Mouse (Mus musculus) cortical plate, adult 2 months (tissue): ENCODE data around the gene Ak3. TPM values are rescaled to one million over a fixed set of nuclear protein-coding genes. Genes with fewer than 3 reads are reported as not detected.

ENCODE experiments used
- H3K27ac ChIP-seq: fragments of 200-500 bp; 2 replicates; pipeline ENCODE4 v1.5.1; 2012; ENCODE audit warnings: low read length, control low read depth, inconsistent platforms; ENCODE audit not compliant: insufficient read depth
- H3K4me1 ChIP-seq: fragments of 200-500 bp; 2 replicates; pipeline ENCODE4 v1.6.1; 2011; ENCODE audit warnings: low read length; ENCODE audit not compliant: control insufficient read depth, insufficient read depth
- H3K4me3 ChIP-seq: fragments of 200-500 bp; 2 replicates; pipeline ENCODE4 v1.5.1; 2011; ENCODE audit warnings: mild to moderate bottlenecking, low read length, control low read depth; ENCODE audit not compliant: insufficient read depth
- CTCF ChIP-seq: fragments of 200-500 bp; IDR thresholded peaks from 2 replicates; pipeline ENCODE4 v1.5.1; 2011; ENCODE audit warnings: mild to moderate bottlenecking, control low read depth, low read length; ENCODE audit not compliant: insufficient read depth; ENCODE audit errors: extremely low read depth
- POLR2A ChIP-seq: fragments of 200-500 bp; IDR thresholded peaks from 2 replicates; pipeline ENCODE4 v1.6.1; 2011; ENCODE audit warnings: mild to moderate bottlenecking, low read length, control low read depth; ENCODE audit not compliant: insufficient read depth; ENCODE audit errors: extremely low read depth
- polyA plus RNA-seq: library from polyadenylated mRNA; depleted of rRNA; stranded (reverse); fragments of >200 nt; gene quantifications from 2 replicates; pipeline ENCODE4 v1.2.3, GENCODE M21; 2012

The Ak3 gene
- polyA plus RNA-seq, 1 experiment, result 71.0 TPM

- Histone ChIP-seq H3K27ac (no peak overlapping the region), H3K4me1 (peaks cover 2% of the 10 kb centered on the region; the same call in 1 of the 2 replicates), H3K4me3 (no peak overlapping the region)
- TF ChIP-seq CTCF, result no peak
- TF ChIP-seq POLR2A, result no peak
These were observed 12.5 kb upstream of the Ak3 start for GRCm38 (mm10) chr19:29060299-29060698.

DNA sequence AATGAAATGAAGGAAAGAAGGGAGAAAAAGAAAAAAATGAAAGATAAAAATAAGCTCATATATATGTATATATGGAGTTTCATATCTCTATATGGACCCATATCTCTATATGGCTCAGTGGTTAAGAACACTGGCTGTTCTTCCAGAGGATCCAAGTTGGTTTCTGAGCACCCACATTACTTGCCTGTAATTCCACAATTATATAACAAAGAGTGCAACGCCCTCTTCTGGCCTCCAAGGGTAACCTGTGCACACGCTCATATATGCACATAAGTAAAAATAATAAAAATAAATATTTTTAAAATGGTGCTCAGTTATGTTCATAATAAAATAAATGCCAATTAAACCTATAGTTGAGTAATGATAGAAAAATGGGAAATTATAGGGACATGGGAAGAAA is 11.9 kb upstream of the Ak3 start:
- no peak for TF ChIP-seq CTCF
- no peak for TF ChIP-seq POLR2A
- Histone ChIP-seq H3K27ac (no peak overlapping the region), H3K4me3 (no peak overlapping the region), H3K4me1 (peaks cover 2% of the 10 kb centered on the region; the same call in 1 of the 2 replicates)

GRCm38 (mm10) chr19:29058741-29059140 is 11.0 kb upstream of the Ak3 start:
- no peak overlapping the region for H3K4me3 ChIP-seq
- H3K27ac ChIP-seq, result no peak overlapping the region
- H3K4me1 ChIP-seq, result no peaks in the 10 kb centered on the region
- no peak for TF ChIP-seq POLR2A
- no peak for TF ChIP-seq CTCF

- TF ChIP-seq CTCF, result no peak
- no peak for TF ChIP-seq POLR2A
- H3K4me1 ChIP-seq, result no peaks in the 10 kb centered on the region
- H3K27ac ChIP-seq, result no peak overlapping the region
- no peak overlapping the region for H3K4me3 ChIP-seq
These were observed 7.7 kb upstream of the Ak3 start for GRCm38 (mm10) chr19:29055469-29055868.

DNA sequence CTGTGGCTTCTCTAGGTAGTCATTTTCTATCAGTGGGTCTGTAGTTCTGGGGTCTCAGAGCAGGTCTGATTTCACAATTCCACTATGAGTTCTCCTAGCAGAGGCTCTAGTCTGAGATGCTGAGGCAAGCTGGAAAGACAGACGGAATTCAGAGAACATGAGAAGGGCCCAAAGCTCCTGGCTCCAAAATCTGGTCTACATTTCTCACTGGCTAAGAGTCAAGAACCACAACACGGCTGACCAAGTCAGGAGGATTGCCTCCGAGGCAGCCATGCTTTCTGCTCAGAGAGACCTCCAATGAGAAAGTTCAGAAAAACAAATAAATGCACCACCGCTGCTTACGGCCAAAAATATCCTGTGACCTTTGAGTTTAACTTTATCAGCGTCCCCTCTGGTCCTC is 6.8 kb upstream of the Ak3 start:
- H3K4me1 ChIP-seq, result no peaks in the 10 kb centered on the region
- no peak overlapping the region for H3K27ac ChIP-seq
- TF ChIP-seq CTCF, result no peak
- no peak for TF ChIP-seq POLR2A

GRCm38 (mm10) chr19:29052786-29053185 is 5.0 kb upstream of the Ak3 start:
- Histone ChIP-seq H3K27ac (no peak overlapping the region), H3K4me1 (no peaks in the 10 kb centered on the region), H3K4me3 (no peak overlapping the region)
- no peak for TF ChIP-seq POLR2A
- no peak for TF ChIP-seq CTCF

More for the DNA sequence above, 6.8 kb upstream of the Ak3 start:
- no peak overlapping the region for H3K4me3 ChIP-seq

DNA sequence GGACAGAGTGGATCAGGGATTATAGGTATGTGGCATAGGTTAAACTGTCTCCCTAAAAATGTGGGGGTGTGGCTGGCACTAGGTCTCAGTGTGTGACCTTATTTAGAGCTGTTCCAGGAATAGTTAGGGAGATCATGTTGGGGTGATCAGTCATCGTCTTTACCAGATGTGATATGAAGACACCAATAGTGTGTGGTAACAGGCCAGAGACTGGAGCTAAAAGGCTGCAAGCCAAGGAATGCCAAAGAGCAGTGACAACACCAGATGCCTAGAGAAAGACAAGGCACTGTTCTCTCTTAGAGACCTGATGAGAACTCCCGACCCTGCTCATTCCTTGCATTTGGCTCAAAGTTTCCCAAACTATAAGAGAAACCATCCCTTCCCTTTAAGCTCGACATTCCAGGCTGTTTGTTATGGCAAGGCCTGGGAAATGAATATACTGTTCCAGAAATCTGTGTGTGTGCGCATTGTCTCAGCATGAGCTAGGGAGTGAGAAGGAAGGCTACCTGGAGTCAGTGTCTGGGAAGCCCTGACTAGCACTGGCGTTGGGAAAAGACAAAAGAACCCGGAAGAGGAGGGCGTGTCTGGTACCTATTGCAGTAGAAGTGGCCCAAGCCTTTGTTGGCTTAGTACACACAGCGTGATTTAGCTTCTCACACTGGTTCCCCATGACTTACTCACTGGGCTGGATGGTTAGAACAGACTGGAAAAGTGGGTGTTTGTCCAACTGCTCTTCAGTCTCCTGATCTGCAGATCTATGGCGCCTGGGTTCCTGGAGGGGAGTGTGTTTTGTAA is 2.6 kb upstream of the Ak3 start:
- no peak for TF ChIP-seq CTCF
- TF ChIP-seq POLR2A, result no peak
- no peak overlapping the region for H3K27ac ChIP-seq
- H3K4me1 ChIP-seq, result no peaks in the 10 kb centered on the region; the same call in 1 of the 2 replicates
- H3K4me3 ChIP-seq, result no peak overlapping the region

DNA sequence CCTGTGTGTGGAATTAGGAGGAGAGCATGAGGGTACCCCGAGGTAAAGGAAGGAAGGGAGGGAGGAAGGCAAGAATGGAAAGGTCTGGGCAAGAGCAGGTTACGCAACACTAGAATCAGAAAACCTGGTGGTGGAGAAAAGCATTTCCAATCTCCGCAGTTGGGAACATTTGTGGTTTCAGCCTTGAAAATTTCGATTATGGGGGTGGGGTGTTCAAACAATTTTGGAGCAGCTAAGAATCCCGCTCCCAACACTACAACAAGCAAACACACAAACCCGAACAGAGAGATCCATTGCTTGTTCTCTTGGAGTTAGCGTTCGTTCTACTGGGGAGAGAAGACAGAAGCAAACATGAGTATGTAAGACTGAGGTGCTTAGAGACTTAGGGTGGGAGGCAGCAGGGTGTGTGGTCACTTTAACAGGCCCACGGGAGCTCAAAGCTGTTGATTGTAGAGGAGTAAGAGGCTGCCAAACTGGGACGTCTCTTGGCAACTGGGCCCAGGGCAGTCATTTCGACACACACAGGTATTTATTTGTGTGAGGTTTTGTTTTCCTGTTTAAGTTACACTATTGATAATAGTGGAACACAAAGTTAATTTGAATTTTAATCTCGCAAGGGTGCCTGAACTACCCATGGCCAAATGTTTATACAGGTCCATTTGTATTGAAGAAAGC is 1.8 kb upstream of the Ak3 start:
- Histone ChIP-seq H3K4me1 (no peaks in the 10 kb centered on the region; the same call in 1 of the 2 replicates), H3K4me3 (no peak overlapping the region), H3K27ac (no peak overlapping the region)
- TF ChIP-seq POLR2A (no peak), CTCF (no peak)

GRCm38 (mm10) chr19:29046961-29047333 is 814 bp downstream of the Ak3 start:
- Histone ChIP-seq H3K4me3 (peak overlapping the region; percentile 85), H3K27ac (no peak overlapping the region), H3K4me1 (peaks cover 1% of the 10 kb centered on the region)
- TF ChIP-seq POLR2A (no peak), CTCF (no peak)
